Mouse (Mus musculus) kidney, embryonic 14.5 days (tissue): ENCODE measurements at regions not wholly inside any gene's neighbourhood (a gene's known extent, or its start where the extent isn't known, plus 50 kb on each side); places are given as distances from the start of the nearest gene placed in this dataset.
"Not testable (repeated sequence)": the region's sequence is repeated elsewhere in the genome, so short reads cannot be mapped to it uniquely, and the experiment has no call there.

ENCODE experiments used
- ATAC-seq: fragments of 200-750 bp; cut with Nextera tagmentation; 2 replicates; pipeline ENCODE4 v1.8.0; 2017; ENCODE audit warnings: moderate number of reproducible peaks, mild to moderate bottlenecking, moderate TSS enrichment, moderate library complexity; ENCODE audit not compliant: low FRiP score, low TSS enrichment
- H3K27ac ChIP-seq: fragments of 300-500 bp; sonication (generic); 2 replicates; pipeline ENCODE4 v1.5.1; 2014; ENCODE audit warnings: low read depth, mild to moderate bottlenecking, low read length, moderate library complexity, mixed read lengths
- H3K27me3 ChIP-seq: fragments of 300-500 bp; sonication (generic); 2 replicates; pipeline ENCODE4 v1.6.1; 2014; ENCODE audit warnings: mild to moderate bottlenecking, low read length; ENCODE audit not compliant: control insufficient read depth, insufficient read depth
- H3K36me3 ChIP-seq: fragments of 300-500 bp; sonication (generic); 2 replicates; pipeline ENCODE4 v1.6.1; 2014; ENCODE audit warnings: low read length, mixed read lengths; ENCODE audit not compliant: control insufficient read depth, insufficient read depth
- H3K4me1 ChIP-seq: fragments of 300-500 bp; sonication (generic); 2 replicates; pipeline ENCODE4 v1.6.1; 2014; ENCODE audit warnings: low read length, mixed read lengths; ENCODE audit not compliant: control insufficient read depth, insufficient read depth
- H3K4me2 ChIP-seq: fragments of 300-500 bp; sonication (generic); replicated peaks from 2 replicates; pipeline ENCODE4 v1.6.1; 2014; ENCODE audit warnings: low read depth, mild to moderate bottlenecking, low read length
- H3K4me3 ChIP-seq: fragments of 300-500 bp; sonication (generic); 2 replicates; pipeline ENCODE4 v1.5.1; 2014; ENCODE audit warnings: mild to moderate bottlenecking, low read length
- H3K9ac ChIP-seq: fragments of 300-500 bp; sonication (generic); 2 replicates; pipeline ENCODE4 v1.6.1; 2014; ENCODE audit warnings: low read depth, mild to moderate bottlenecking, low read length, moderate library complexity
- H3K9me3 ChIP-seq: fragments of 300-500 bp; sonication (generic); 2 replicates; pipeline ENCODE4 v1.6.1; 2016; ENCODE audit warnings: low read length; ENCODE audit not compliant: control insufficient read depth
- WGBS: fragments of 180-500 bp; shearing (Covaris S2); extraction: QIAGEN DNeasy Blood & Tissue Kit; methylation state at CpG from one replicate; pipeline ENCODE4 v1.1.7; 2014; 5-methylcytosine and 5-hydroxymethylcytosine counted together

GRCm38 (mm10) chr3:22006113-22006512, 70.3 kb upstream of the Tbl1xr1 start:
- Histone ChIP-seq H3K4me2 (no peak overlapping the region), H3K9ac (no peak overlapping the region), H3K36me3 (no peaks in the 10 kb centered on the region), H3K27ac (no peak overlapping the region), H3K4me1 (no peaks in the 10 kb centered on the region), H3K4me3 (no peak overlapping the region), H3K9me3 (no peaks in the 10 kb centered on the region), H3K27me3 (no peaks in the 10 kb centered on the region)
- 96% methylated on average over 1 of the region's 1 CpGs for WGBS
- ATAC-seq: no peak

GRCm38 (mm10) chr3:22006651-22007050, 69.8 kb upstream of the Tbl1xr1 start:
- H3K4me2 ChIP-seq: no peak overlapping the region
- WGBS: 83% methylated on average over 2 of the region's 2 CpGs
- H3K36me3 ChIP-seq: no peaks in the 10 kb centered on the region
- no peaks in the 10 kb centered on the region for H3K27me3 ChIP-seq
- no peak overlapping the region for H3K27ac ChIP-seq
- ATAC-seq: no peak
- no peaks in the 10 kb centered on the region for H3K4me1 ChIP-seq
- H3K4me3 ChIP-seq: no peak overlapping the region
- H3K9ac ChIP-seq: no peak overlapping the region
- no peaks in the 10 kb centered on the region for H3K9me3 ChIP-seq

GRCm38 (mm10) chr3:22007736-22008135, 68.7 kb upstream of the Tbl1xr1 start:
- Histone ChIP-seq H3K4me3 (no peak overlapping the region), H3K9me3 (no peaks in the 10 kb centered on the region), H3K4me1 (no peaks in the 10 kb centered on the region), H3K4me2 (no peak overlapping the region), H3K36me3 (no peaks in the 10 kb centered on the region), H3K27ac (no peak overlapping the region), H3K9ac (no peak overlapping the region), H3K27me3 (no peaks in the 10 kb centered on the region)
- 88% methylated on average over 5 of the region's 5 CpGs for WGBS
- no peak for ATAC-seq

- Histone ChIP-seq H3K4me1 (no peaks in the 10 kb centered on the region), H3K9me3 (no peaks in the 10 kb centered on the region), H3K27me3 (no peaks in the 10 kb centered on the region), H3K4me2 (no peak overlapping the region), H3K9ac (no peak overlapping the region), H3K4me3 (no peak overlapping the region), H3K27ac (no peak overlapping the region), H3K36me3 (no peaks in the 10 kb centered on the region)
- WGBS: 80% methylated on average over 5 of the region's 5 CpGs
- ATAC-seq: no peak
Measured at GRCm38 (mm10) chr3:22008432-22008831, 68.0 kb upstream of the Tbl1xr1 start.

- Histone ChIP-seq H3K27ac (no peak overlapping the region), H3K4me2 (no peak overlapping the region), H3K27me3 (no peaks in the 10 kb centered on the region), H3K9ac (no peak overlapping the region), H3K4me1 (no peaks in the 10 kb centered on the region), H3K9me3 (no peaks in the 10 kb centered on the region), H3K4me3 (no peak overlapping the region), H3K36me3 (no peaks in the 10 kb centered on the region)
- WGBS: 88% methylated on average over 2 of the region's 2 CpGs
- ATAC-seq: no peak
Measured at GRCm38 (mm10) chr3:22009898-22010699, 66.4 kb upstream of the Tbl1xr1 start.

- not testable (repeated sequence) for ATAC-seq, H3K27me3 ChIP-seq, H3K9ac ChIP-seq, H3K27ac ChIP-seq, H3K4me3 ChIP-seq, H3K4me2 ChIP-seq, H3K4me1 ChIP-seq, H3K9me3 ChIP-seq, H3K36me3 ChIP-seq
Measured at GRCm38 (mm10) chr3:22010700-22010991, 65.8 kb upstream of the Tbl1xr1 start.

- Histone ChIP-seq H3K9me3 (no peaks in the 10 kb centered on the region), H3K4me2 (no peak overlapping the region), H3K27ac (no peak overlapping the region), H3K36me3 (no peaks in the 10 kb centered on the region), H3K4me3 (no peak overlapping the region), H3K4me1 (peaks cover 13% of the 10 kb centered on the region; the same call in 1 of the 2 replicates), H3K9ac (no peak overlapping the region), H3K27me3 (no peaks in the 10 kb centered on the region)
- ATAC-seq: no peak
- WGBS: 90% methylated on average over 3 of the region's 3 CpGs
Measured at GRCm38 (mm10) chr3:22021360-22021935, 55.0 kb upstream of the Tbl1xr1 start.

GRCm38 (mm10) chr3:22022418-22022817, 54.0 kb upstream of the Tbl1xr1 start:
- 65% methylated on average over 2 of the region's 2 CpGs for WGBS
- Histone ChIP-seq H3K4me3 (no peak overlapping the region), H3K9ac (no peak overlapping the region), H3K4me2 (no peak overlapping the region), H3K27ac (no peak overlapping the region), H3K27me3 (no peaks in the 10 kb centered on the region), H3K4me1 (peaks cover 13% of the 10 kb centered on the region; the same call in 1 of the 2 replicates), H3K9me3 (no peaks in the 10 kb centered on the region), H3K36me3 (no peaks in the 10 kb centered on the region)
- ATAC-seq: no peak

GRCm38 (mm10) chr3:22023049-22023448, 53.4 kb upstream of the Tbl1xr1 start:
- peaks cover 13% of the 10 kb centered on the region; the same call in 1 of the 2 replicates for H3K4me1 ChIP-seq
- H3K36me3 ChIP-seq: no peaks in the 10 kb centered on the region
- no peak for ATAC-seq
- H3K9ac ChIP-seq: no peak overlapping the region
- no peak overlapping the region for H3K4me2 ChIP-seq
- no peaks in the 10 kb centered on the region for H3K9me3 ChIP-seq
- no peaks in the 10 kb centered on the region for H3K27me3 ChIP-seq
- no peak overlapping the region for H3K4me3 ChIP-seq
- WGBS: 78% methylated on average over 6 of the region's 6 CpGs
- H3K27ac ChIP-seq: no peak overlapping the region
